Mouse (Mus musculus) testis, postnatal 14 days (tissue): ENCODE data around the gene 4922502D21Rik.

Experiments used
- DNase-seq: peaks from one replicate; pipeline ENCODE4 v3.0.0; 2021; ENCODE audit warnings: low spot score

Gene 4922502D21Rik

DNA sequence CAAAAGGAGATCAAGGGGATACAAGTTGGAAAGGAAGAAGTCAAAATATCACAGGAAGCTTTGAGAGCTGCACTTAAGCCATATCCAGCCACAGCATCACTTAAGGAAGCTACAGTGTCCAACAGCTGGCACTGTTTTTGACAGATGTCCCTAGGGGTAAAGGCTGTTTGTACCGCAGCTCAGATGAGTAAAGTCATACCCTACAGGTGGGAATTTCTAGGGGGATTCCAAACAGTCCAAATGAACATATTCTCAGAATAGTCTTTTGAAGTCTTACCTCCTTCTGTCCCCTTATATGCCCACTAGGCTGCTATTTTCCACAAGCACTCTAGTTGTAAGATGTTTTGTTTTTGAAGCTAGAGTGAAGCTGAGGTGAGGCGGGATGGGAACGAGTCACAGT, 19.1 kb downstream of the 4922502D21Rik start:
- DNase-seq, result no peak

DNA sequence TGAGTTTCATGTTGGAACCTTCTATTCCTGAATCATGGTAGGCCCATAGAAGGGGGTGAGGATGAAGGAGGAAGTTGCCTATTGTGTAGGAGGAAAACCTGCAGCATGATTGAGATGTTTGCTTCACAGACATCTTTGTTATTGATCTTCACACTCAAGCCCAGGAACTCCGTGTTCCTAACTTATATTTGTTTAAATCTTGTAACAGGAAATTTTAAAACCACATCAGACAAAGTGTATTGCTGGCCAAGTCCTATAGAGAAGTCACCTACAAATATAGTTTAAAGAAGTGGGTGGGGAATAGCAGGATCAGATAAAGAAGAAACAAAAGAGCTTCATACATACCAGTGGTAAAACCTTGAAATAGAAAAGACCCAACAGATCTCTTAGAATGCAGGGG, 27.4 kb downstream of the 4922502D21Rik start:
- no peak for DNase-seq

DNA sequence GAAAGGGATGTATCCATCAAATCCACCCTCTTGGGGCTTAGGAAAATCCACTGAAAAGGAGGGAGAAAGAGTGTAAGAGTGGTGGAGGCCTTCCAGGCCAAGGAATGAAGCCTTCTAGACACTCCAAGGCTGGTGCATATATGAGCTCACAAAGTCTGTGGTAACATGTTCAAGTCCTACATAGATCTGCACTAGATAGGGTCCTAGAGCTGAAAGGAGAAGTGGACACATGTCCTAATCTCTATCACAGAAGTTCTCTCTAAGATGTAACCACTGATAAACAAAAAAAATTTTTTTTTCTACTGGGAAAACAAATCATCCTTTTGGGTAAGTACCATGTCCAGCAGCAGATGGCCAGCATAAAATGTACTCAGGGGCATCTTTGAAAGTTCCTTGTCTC, 42.9 kb downstream of the 4922502D21Rik start:
- DNase-seq, result no peak

DNA sequence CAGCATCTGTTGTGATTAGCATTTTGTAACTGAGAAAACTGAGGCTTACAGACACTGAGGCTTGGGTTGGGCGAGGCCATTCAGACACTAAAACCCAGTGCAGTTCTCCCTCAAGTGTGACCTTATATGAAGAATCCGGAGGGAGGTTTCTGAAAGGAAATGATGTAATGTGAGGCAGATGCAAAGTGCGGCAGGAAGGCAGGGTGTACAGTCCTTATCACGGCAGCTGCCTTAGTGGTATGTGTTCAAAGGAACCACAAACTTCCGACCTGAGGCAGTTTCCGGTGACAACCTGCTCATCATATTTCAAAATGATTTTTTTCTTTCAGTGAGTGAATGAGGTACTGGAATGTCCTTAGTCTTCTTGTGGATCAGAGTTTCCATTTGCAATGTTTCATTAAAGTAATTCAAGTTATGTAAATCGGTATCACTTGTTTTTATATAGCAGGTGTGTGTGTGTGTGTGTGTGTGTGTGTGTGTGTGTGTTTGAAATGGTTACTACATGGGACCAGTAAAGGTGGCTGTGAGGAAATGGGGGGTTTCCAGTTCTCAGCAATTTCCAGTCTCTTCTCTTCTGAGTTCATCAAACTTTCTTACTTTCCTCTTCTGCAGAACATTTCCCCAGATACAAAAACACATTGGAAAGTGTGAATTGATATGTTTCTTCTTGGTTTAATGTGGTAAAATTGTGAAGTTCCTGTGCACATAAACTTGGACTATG, 47.1 kb downstream of the 4922502D21Rik start:
- no peak for DNase-seq

DNA sequence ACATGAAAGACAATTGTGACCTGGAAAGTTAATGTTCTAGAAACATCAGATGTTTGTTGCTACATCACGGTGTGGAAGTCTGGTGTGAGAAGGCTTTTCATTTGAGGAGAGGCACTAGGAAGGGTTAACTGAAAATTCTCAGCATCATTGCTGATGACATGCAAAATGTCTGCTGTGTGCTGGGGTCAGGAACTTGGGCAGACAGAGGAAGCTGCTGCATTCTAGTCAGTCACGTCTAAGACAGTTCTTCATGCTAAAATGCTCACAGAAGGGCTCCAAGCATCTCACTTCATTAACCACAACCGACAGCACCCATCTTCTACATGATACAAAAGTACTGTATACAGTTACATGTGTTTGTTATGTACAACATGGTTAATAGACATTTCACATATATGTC, 48.3 kb downstream of the 4922502D21Rik start:
- DNase-seq, result no peak

DNA sequence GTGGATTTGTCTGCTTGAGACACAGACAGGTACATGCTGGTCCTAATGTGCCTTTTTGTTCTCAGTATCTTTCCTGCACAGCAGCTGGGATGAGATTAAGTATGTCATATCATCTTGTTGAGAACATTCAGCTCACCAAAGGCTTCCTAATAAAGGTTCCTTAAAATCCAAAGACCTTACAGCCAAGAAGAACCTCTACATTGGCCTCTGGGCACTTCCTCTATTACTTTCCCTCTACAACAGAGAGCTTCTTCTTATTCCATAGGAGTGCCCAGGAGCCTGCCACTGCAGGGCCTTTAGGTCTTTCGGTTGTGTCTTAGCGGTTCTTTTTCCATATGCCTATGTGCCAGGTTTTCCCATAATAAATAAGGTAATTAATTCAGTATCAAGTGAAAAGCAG, 55.1 kb downstream of the 4922502D21Rik start:
- DNase-seq, result no peak

DNA sequence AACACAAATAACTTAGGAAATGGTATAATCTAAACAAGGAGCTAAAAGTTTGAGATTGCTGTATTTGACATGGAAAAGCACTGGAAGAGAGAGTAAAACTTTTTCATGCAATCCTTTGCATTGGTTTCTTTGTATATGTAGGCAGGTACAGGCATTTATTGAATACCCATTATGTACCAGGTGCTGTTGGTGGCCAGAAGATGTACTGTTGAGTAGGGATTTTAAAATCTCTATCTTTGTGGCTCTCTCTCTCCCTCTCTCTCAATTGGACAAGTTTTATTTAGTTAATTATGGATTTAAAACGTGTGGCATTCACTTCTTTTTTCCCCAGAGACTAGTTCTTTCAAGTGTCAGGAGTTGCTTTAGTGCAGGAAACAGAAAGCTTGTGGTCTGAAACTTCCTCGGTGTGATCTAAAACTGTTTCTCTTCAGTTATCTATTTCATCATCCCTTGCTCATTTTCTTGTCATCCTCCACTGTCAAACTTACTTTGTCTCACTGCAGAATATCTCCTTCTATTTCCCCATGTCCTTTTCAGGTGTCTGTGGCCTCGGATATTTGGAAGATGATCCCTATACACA, 55.9 kb downstream of the 4922502D21Rik start:
- DNase-seq, result no peak

DNA sequence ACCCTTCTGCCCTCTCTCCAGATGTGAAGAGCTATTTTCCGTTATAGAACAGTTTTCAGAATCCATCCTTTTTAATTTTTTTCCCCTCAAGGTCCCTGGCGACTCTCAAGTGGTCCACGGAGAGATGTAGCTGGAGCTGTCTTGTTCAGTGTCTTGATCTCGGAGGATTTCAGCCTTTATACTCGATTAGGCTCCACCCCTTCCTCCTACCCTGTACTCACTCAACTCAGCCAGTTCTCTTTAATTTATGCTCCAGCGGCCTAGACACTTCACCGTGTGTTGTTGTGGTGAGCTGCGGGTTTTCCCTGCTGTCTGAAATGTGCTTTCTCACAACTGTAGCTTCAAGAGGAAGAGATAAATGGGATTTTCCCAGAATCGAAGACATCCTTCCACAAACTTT, 56.4 kb downstream of the 4922502D21Rik start, which contains the start of gene Cd69:
TSS of gene Cd69 (minus strand) at position 217 of the 400 bp plus-strand sequence.
- no peak for DNase-seq

DNA sequence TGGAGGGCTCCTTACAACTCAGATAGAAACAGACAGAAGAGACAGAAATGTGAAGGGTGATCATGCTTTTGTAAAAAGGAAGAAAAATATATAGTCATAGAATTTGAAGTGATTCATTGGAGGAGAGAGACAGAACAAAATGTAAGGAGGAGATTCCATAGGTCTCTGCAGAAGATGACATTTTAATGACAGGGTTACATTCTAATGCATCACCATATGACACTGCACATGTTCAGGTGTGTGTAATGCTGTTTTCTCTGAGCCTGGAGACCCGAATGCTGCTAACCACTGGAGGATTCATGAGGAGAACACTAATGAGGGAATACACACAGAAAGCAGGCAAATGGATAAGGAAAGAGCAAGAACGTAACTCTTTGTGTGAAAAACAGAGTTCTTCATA, 57.1 kb downstream of the 4922502D21Rik start:
- no peak for DNase-seq

DNA sequence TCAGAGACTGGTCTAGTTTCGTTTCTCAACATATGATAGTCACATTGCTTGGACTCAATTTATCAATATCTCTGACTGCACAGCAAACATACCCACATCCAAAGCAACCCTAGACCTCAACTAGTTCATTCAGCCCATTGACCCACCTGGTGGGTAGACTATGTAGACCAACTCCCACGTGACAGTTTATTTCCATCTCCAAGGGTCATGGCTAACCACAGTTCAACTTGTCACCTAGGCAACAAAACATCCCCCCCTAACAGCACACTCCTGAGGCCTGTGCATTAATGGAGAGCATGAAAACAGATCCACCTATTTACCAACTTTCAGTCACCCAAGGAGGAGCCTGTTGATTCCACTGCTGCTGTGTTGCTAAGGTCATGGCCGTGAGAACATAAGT, 57.9 kb downstream of the 4922502D21Rik start:
- DNase-seq, result no peak
